Mouse (Mus musculus): ENCODE measurements around the gene Atp8b4. TPM values are rescaled to one million over a fixed set of nuclear protein-coding genes. Genes with fewer than 3 reads are reported as not detected.

Atp8b4 gene
- polyA plus RNA-seq, 1 experiment, result 0.06 TPM

DNA sequence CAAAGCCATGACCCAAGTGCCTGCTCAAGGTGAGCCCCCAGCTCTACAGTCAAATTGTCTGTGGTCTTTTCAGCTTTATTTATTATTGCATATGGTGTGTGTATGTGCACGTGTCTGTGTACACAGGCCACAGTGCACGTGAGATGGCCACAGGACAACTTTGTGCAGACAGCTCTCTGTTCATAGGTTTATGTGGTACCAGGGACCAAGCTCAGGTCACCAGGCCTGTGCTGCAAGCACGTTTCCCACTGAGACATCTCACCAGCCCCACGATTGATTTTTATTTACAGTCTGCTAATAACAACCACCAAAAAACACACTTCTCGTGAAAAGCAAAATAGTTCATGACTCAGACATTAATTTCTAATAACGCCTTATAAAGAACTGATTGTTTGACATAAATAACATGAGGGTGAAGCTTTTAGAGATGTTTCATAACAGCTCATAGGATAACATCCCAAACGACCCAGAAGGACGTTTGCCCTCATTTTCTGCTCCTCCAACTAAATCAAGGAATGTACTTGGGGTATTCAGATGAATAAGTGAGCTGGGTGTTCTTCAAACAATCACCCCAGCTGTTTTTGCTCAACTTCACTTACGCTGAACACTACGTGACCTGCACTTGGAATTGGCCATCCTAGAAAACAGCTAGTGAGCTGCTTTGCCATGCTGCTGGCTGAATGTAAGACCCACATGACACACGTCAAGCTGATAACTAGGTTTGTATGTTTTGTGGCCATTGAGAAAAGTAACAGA, 15.0 kb downstream of the Atp8b4 start:
- Histone ChIP-seq H3K4me3 (ENCODE audit: insufficient read depth, poor library complexity, severe bottlenecking) (no peak overlapping the region), H3ac (ENCODE audit: control insufficient read depth, insufficient read length, low read depth) (no peak overlapping the region), H3K79me2 (ENCODE audit: control insufficient read depth, insufficient read depth) (no peaks in the 10 kb centered on the region), H3K36me3 (ENCODE audit: control insufficient read depth, insufficient read depth) (no peaks in the 10 kb centered on the region), H3K27me3 (ENCODE audit: control insufficient read depth, insufficient read depth, insufficient read length) (no peaks in the 10 kb centered on the region), H3K79me3 (ENCODE audit: low read depth) (no peaks in the 10 kb centered on the region)
- TF ChIP-seq CTCF (IDR thresholded peaks at IDR 0.05; ENCODE audit: control insufficient read depth, insufficient read depth, insufficient read length), result no peak

DNA sequence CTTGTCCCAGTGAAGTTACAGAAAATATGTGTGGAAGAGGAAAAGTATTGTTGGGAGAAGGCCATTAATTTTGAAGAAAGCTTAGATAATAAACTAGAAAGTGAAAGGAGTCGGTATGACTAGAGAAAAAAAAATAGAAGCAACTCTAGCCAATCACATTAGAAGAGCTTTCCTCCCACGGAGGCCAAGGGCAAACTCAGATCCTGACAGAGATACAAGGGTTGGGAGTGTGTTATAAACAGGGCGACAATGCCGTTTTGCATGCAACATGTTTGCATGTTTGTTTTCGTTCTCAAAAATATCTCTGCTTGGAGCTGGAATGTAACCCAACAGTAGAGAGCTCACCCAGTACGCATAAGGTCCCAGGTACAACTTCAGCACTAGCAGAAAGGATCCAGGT, 17.1 kb downstream of the Atp8b4 start:
- no peaks in the 10 kb centered on the region for H3K79me2 ChIP-seq (ENCODE audit: control insufficient read depth, insufficient read depth)
- H3ac ChIP-seq (ENCODE audit: control insufficient read depth, insufficient read length, low read depth), result no peak overlapping the region
- H3K4me3 ChIP-seq (ENCODE audit: insufficient read depth, poor library complexity, severe bottlenecking), result no peak overlapping the region
- no peaks in the 10 kb centered on the region for H3K27me3 ChIP-seq (ENCODE audit: control insufficient read depth, insufficient read depth, insufficient read length)
- TF ChIP-seq MAX (IDR thresholded peaks at IDR 0.05) (no peak), MYOG (IDR thresholded peaks at IDR 0.05; ENCODE audit: control insufficient read depth, extremely low read depth, insufficient read length) (no peak), CEBPB (IDR thresholded peaks at IDR 0.05; ENCODE audit: low read depth) (no peak), MYOD1 (IDR thresholded peaks at IDR 0.05; ENCODE audit: control insufficient read depth, insufficient read length, low read depth) (no peak), USF1 (IDR thresholded peaks at IDR 0.05; ENCODE audit: low read depth) (no peak), CTCF (IDR thresholded peaks at IDR 0.05; ENCODE audit: control insufficient read depth, insufficient read depth, insufficient read length) (no peak), FOSL1 (IDR thresholded peaks at IDR 0.05; ENCODE audit: insufficient read depth, low read length, poor library complexity, severe bottlenecking) (no peak)
- no peaks in the 10 kb centered on the region for H3K79me3 ChIP-seq (ENCODE audit: low read depth)
- no peaks in the 10 kb centered on the region for H3K36me3 ChIP-seq (ENCODE audit: control insufficient read depth, insufficient read depth)

- Histone ChIP-seq H3K4me3 (ENCODE audit: insufficient read depth, poor library complexity, severe bottlenecking) (no peak overlapping the region), H3K79me2 (ENCODE audit: control insufficient read depth, insufficient read depth) (no peaks in the 10 kb centered on the region), H3K36me3 (ENCODE audit: control insufficient read depth, insufficient read depth) (no peaks in the 10 kb centered on the region), H3ac (ENCODE audit: control insufficient read depth, insufficient read length, low read depth) (no peak overlapping the region), H3K79me3 (ENCODE audit: low read depth) (no peaks in the 10 kb centered on the region), H3K27me3 (ENCODE audit: control insufficient read depth, insufficient read depth, insufficient read length) (no peaks in the 10 kb centered on the region)
- TF ChIP-seq CTCF (IDR thresholded peaks at IDR 0.05; ENCODE audit: control insufficient read depth, insufficient read depth, insufficient read length) (no peak), USF1 (IDR thresholded peaks at IDR 0.05; ENCODE audit: low read depth) (no peak), CEBPB (IDR thresholded peaks at IDR 0.05; ENCODE audit: low read depth) (no peak), MYOG (IDR thresholded peaks at IDR 0.05; ENCODE audit: control insufficient read depth, extremely low read depth, insufficient read length) (no peak), MAX (IDR thresholded peaks at IDR 0.05) (no peak), FOSL1 (IDR thresholded peaks at IDR 0.05; ENCODE audit: insufficient read depth, low read length, poor library complexity, severe bottlenecking) (no peak), MYOD1 (IDR thresholded peaks at IDR 0.05; ENCODE audit: control insufficient read depth, insufficient read length, low read depth) (no peak)
Measured at GRCm38 (mm10) chr2:126477556-126477955, 22.9 kb downstream of the Atp8b4 start.

DNA sequence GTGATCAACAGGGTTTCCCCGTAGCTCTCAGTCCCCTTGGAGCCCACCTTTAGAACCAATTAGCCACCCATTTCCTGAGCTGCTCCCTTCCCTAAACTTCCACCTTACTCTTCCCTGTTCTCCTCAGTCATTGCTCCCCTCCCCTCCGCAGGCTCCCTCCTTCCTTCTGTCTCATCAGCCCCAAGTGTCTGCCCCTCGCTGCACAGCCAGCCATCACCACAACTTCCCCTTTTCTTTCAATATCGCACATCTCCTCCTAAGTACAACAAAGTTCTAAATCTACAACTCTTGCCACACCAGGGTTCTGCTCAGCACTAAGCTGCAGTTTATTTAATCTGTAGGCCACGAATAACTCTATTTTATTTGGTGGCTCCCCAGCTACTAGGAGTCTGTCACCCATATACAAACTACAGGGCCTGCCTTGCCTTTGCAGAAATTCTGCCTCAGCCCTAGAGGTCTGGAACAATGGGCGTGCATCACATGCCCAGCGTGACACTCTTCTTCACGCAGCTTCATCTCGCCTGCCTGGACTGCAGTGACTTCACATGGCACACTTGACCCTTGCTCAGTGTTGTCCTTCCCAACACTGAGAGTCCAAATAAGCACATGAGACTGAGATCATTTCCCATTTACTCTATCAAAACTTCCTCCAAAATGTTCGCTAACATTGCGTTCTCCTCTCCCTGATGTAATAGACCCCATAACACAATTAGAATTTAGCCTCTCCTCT, 24.6 kb downstream of the Atp8b4 start:
- H3K79me3 ChIP-seq (ENCODE audit: low read depth), result no peaks in the 10 kb centered on the region
- H3ac ChIP-seq (ENCODE audit: control insufficient read depth, insufficient read length, low read depth), result no peak overlapping the region
- TF ChIP-seq FOSL1 (IDR thresholded peaks at IDR 0.05; ENCODE audit: insufficient read depth, low read length, poor library complexity, severe bottlenecking) (no peak), MYOD1 (IDR thresholded peaks at IDR 0.05; ENCODE audit: control insufficient read depth, insufficient read length, low read depth) (no peak), MYOG (IDR thresholded peaks at IDR 0.05; ENCODE audit: control insufficient read depth, extremely low read depth, insufficient read length) (no peak), USF1 (IDR thresholded peaks at IDR 0.05; ENCODE audit: low read depth) (no peak), CTCF (IDR thresholded peaks at IDR 0.05; ENCODE audit: control insufficient read depth, insufficient read depth, insufficient read length) (no peak), CEBPB (IDR thresholded peaks at IDR 0.05; ENCODE audit: low read depth) (no peak), MAX (IDR thresholded peaks at IDR 0.05) (no peak)
- no peak overlapping the region for H3K4me3 ChIP-seq (ENCODE audit: insufficient read depth, poor library complexity, severe bottlenecking)
- H3K36me3 ChIP-seq (ENCODE audit: control insufficient read depth, insufficient read depth), result no peaks in the 10 kb centered on the region
- H3K27me3 ChIP-seq (ENCODE audit: control insufficient read depth, insufficient read depth, insufficient read length), result no peaks in the 10 kb centered on the region
- no peaks in the 10 kb centered on the region for H3K79me2 ChIP-seq (ENCODE audit: control insufficient read depth, insufficient read depth)

DNA sequence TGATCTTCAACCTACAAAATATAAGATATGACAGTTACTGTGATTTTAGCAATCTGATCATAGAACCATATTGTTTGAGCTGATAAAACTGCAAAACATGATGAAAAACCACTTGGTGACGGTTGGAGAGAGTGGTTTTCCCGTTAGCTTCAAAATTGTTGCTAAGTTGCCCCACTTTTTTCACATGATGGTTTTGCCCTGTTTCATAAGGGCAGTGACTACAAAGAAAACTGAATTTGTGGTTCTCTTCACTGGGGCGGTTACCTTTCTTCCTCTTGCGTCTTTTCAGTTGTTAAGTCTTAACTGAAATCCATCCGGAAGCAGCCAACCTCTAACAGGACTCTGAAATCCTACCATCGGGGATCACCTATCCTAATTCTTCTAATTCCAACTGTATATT, 26.5 kb downstream of the Atp8b4 start:
- H3K79me3 ChIP-seq (ENCODE audit: low read depth), result no peaks in the 10 kb centered on the region
- H3K79me2 ChIP-seq (ENCODE audit: control insufficient read depth, insufficient read depth), result no peaks in the 10 kb centered on the region
- H3ac ChIP-seq (ENCODE audit: control insufficient read depth, insufficient read length, low read depth), result no peak overlapping the region
- TF ChIP-seq CEBPB (IDR thresholded peaks at IDR 0.05; ENCODE audit: low read depth) (no peak), MYOD1 (IDR thresholded peaks at IDR 0.05; ENCODE audit: control insufficient read depth, insufficient read length, low read depth) (no peak), MAX (IDR thresholded peaks at IDR 0.05) (no peak), MYOG (IDR thresholded peaks at IDR 0.05; ENCODE audit: control insufficient read depth, extremely low read depth, insufficient read length) (no peak), FOSL1 (IDR thresholded peaks at IDR 0.05; ENCODE audit: insufficient read depth, low read length, poor library complexity, severe bottlenecking) (no peak), CTCF (IDR thresholded peaks at IDR 0.05; ENCODE audit: control insufficient read depth, insufficient read depth, insufficient read length) (no peak), USF1 (IDR thresholded peaks at IDR 0.05; ENCODE audit: low read depth) (no peak)
- H3K36me3 ChIP-seq (ENCODE audit: control insufficient read depth, insufficient read depth), result no peaks in the 10 kb centered on the region
- no peak overlapping the region for H3K4me3 ChIP-seq (ENCODE audit: insufficient read depth, poor library complexity, severe bottlenecking)
- H3K27me3 ChIP-seq (ENCODE audit: control insufficient read depth, insufficient read depth, insufficient read length), result no peaks in the 10 kb centered on the region
